Mouse (Mus musculus) CH12.LX (cell line): ENCODE measurements around the gene Tmed11. TPM values are rescaled to one million over a fixed set of nuclear protein-coding genes. Genes with fewer than 3 reads are reported as not detected.
"Not testable (repeated sequence)": the region's sequence is repeated elsewhere in the genome, so short reads cannot be mapped to it uniquely, and the experiment has no call there.

ENCODE experiments used
- DNase-seq: peaks from one replicate; pipeline ENCODE4 v3.0.0-alpha.2; 2013; ENCODE audit errors: extremely low read depth
- H3K27ac ChIP-seq: 2 replicates; pipeline ENCODE4 v1.5.1; 2012; ENCODE audit warnings: low read depth, mild to moderate bottlenecking, control low read depth, moderate library complexity; ENCODE audit not compliant: insufficient read depth
- H3K27me3 ChIP-seq: replicated peaks from 2 replicates; pipeline ENCODE3; 2012; ENCODE audit warnings: inconsistent platforms
- H3K36me3 ChIP-seq, 2 experiments: replicated peaks in 1 of 2; 2 replicates each; pipeline versions ENCODE3 to v1.6.1; 2012; ENCODE audit warnings: inconsistent platforms in 1 of 2, low read length in 1 of 2, mild to moderate bottlenecking in 1 of 2, mixed read lengths in 1 of 2, moderate library complexity in 1 of 2; ENCODE audit not compliant: control insufficient read depth in 1 of 2, insufficient read depth in 1 of 2
- H3K4me1 ChIP-seq, 2 experiments: 2 replicates each; pipeline ENCODE4 v1.6.1; 2012; ENCODE audit warnings: inconsistent platforms in 1 of 2, moderate library complexity in 1 of 2; ENCODE audit not compliant: insufficient read depth in 2 of 2, control insufficient read depth in 1 of 2
- H3K4me2 ChIP-seq: 2 replicates; pipeline ENCODE4 v1.6.1; 2012; ENCODE audit warnings: low read depth, mild to moderate bottlenecking, control low read depth; ENCODE audit not compliant: poor library complexity, insufficient read depth, severe bottlenecking
- H3K4me3 ChIP-seq, 3 experiments: fragments of 150-350 bp in 1 of 3; sonication (generic) in 1 of 3; replicated peaks in 1 of 3; 2 replicates each; pipeline versions ENCODE3 to v1.5.1; 2011 to 2012; ENCODE audit warnings: low read depth in 2 of 3, low read length in 2 of 3, mild to moderate bottlenecking in 2 of 3, moderate library complexity in 2 of 3, control low read depth in 1 of 3, improper control_type of control experiment in 1 of 3, inconsistent platforms in 1 of 3, mixed read lengths in 1 of 3; ENCODE audit not compliant: poor library complexity in 1 of 3
- H3K79me2 ChIP-seq: replicated peaks from 2 replicates; pipeline ENCODE4 v1.6.1; 2012; ENCODE audit warnings: mild to moderate bottlenecking, moderate library complexity; ENCODE audit not compliant: control insufficient read depth, poor library complexity, insufficient read depth, severe bottlenecking; ENCODE audit errors: extremely low read depth
- H3K9ac ChIP-seq: 2 replicates; pipeline ENCODE4 v1.6.1; 2012; ENCODE audit warnings: low read depth, mild to moderate bottlenecking, control low read depth, moderate library complexity; ENCODE audit not compliant: insufficient read depth
- H3K9me3 ChIP-seq: replicated peaks from 2 replicates; pipeline ENCODE3; 2012; ENCODE audit warnings: low read length, inconsistent platforms, mixed read lengths
- CTCF ChIP-seq, 2 experiments: IDR thresholded peaks in 1 of 2; conservative IDR thresholded peaks in 1 of 2; 2 replicates each; pipeline ENCODE4 v1.5.1; 2011 to 2012; ENCODE audit warnings: low read depth in 2 of 2, low read length in 2 of 2, improper control_type of control experiment in 1 of 2, inconsistent platforms in 1 of 2, mild to moderate bottlenecking in 1 of 2, moderate library complexity in 1 of 2
- ELF1 ChIP-seq: IDR thresholded peaks from 2 replicates; pipeline ENCODE4 v1.6.1; 2014; ENCODE audit warnings: low read depth, mild to moderate bottlenecking, inconsistent platforms, low read length, improper control_type of control experiment
- GABPA ChIP-seq: IDR thresholded peaks from 2 replicates; pipeline ENCODE4 v1.6.1; 2012; ENCODE audit warnings: low read depth, low read length, improper control_type of control experiment, inconsistent platforms; ENCODE audit not compliant: insufficient replicate concordance
- HCFC1 ChIP-seq: IDR thresholded peaks from 2 replicates; pipeline ENCODE4 v1.6.1; 2012; ENCODE audit warnings: low read depth, mild to moderate bottlenecking, inconsistent platforms, low read length, improper control_type of control experiment
- KAT2A ChIP-seq: IDR thresholded peaks from 2 replicates; pipeline ENCODE4 v1.6.1; 2012; ENCODE audit warnings: low read length, improper control_type of control experiment, inconsistent platforms; ENCODE audit not compliant: insufficient replicate concordance
- MAX ChIP-seq: IDR thresholded peaks from 2 replicates; pipeline ENCODE4 v1.6.1; 2011; ENCODE audit warnings: low read length, improper control_type of control experiment
- MYC ChIP-seq: IDR thresholded peaks from 2 replicates; pipeline ENCODE4 v1.6.1; 2011; ENCODE audit warnings: low read depth, mild to moderate bottlenecking, improper control_type of control experiment, low read length
- RAD21 ChIP-seq: IDR thresholded peaks from 2 replicates; pipeline ENCODE4 v1.6.1; 2011; ENCODE audit warnings: low read depth, mild to moderate bottlenecking, low read length, improper control_type of control experiment, moderate library complexity
- USF1 ChIP-seq: IDR thresholded peaks from 2 replicates; pipeline ENCODE4 v1.6.1; 2014; ENCODE audit warnings: low read depth, mild to moderate bottlenecking, inconsistent platforms, low read length, improper control_type of control experiment
- dilution Hi-C: fragments of 300-500 bp; cut with MboI; formaldehyde crosslinking; loops from 2 replicates; pipeline ENCODE4 v1.14.3; 2020; ENCODE audit warnings: low sequenced_read_pairs; ENCODE audit not compliant: extremely low pct_unique_long_range_greater_than_20kb, extremely low pct_ligation_motif_present
- in situ Hi-C: fragments of 300-500 bp; cut with MboI; formaldehyde crosslinking; loops from 3 replicates; pipeline ENCODE4 v1.14.3; 2019; ENCODE audit warnings: low sequenced_read_pairs, low pct_ligation_motif_present, low pct_unique_long_range_greater_than_20kb, mixed read lengths
- polyA plus RNA-seq: library from polyadenylated mRNA; unstranded; fragments of >175 nt; gene quantifications from 2 replicates; pipeline ENCODE4 v1.2.1, GENCODE M21; 2012; ENCODE audit warnings: low read depth; ENCODE audit not compliant: insufficient read length
- total RNA-seq, 2 experiments: library from RNA; depleted of rRNA; stranded (reverse); fragments of 300-350 nt in 1 of 2; fragments of >200 nt in 1 of 2; gene quantifications; 2 replicates each; pipeline ENCODE4 v1.2.3; 2012 to 2014

The Tmed11 gene
- total and polyA plus RNA-seq, 3 experiments, result not detected

- no peak within 1 kb of the TSS for H3K4me3 ChIP-seq
- no peaks in the 10 kb centered on the region for H3K79me2 ChIP-seq
- H3K4me2 ChIP-seq, result no peak within 1 kb of the TSS
- no peaks in the 10 kb centered on the region for H3K9me3 ChIP-seq
- no peaks in the 10 kb centered on the region for H3K27me3 ChIP-seq
- H3K27ac ChIP-seq, result no peak within 1 kb of the TSS
- DNase-seq, result no peak
- H3K9ac ChIP-seq, result no peak within 1 kb of the TSS
- no peaks in the 10 kb centered on the region for H3K4me1 ChIP-seq
- dilution Hi-C loops, result no loop called here
- in situ Hi-C loops, result no loop called here
- no peaks in the 10 kb centered on the region for H3K36me3 ChIP-seq
- TF ChIP-seq MAX, result no peak
Observed at GRCm38 (mm10) chr5:108774630-108775306, 20.4 kb downstream of the Tmed11 start, which contains the start of gene Rnf212. TSS of gene Rnf212 (minus strand) at chr5:108774982.

- Histone ChIP-seq H3K27me3 (no peaks in the 10 kb centered on the region), H3K9ac (no peak overlapping the region), H3K4me3 (no peak overlapping the region), H3K79me2 (no peaks in the 10 kb centered on the region), H3K4me2 (no peak overlapping the region), H3K4me1 (no peaks in the 10 kb centered on the region), H3K36me3 (no peaks in the 10 kb centered on the region), H3K9me3 (no peaks in the 10 kb centered on the region), H3K27ac (no peak overlapping the region)
- TF ChIP-seq HCFC1 (no peak), GABPA (no peak), USF1 (no peak)
- dilution Hi-C loops, result no loop called here
- in situ Hi-C loops, result no loop called here
- DNase-seq, result no peak
Observed at GRCm38 (mm10) chr5:108760002-108760401, 35.2 kb downstream of the Tmed11 start.

GRCm38 (mm10) chr5:108758396-108758795 is 36.8 kb downstream of the Tmed11 start:
- Histone ChIP-seq H3K9me3 (no peaks in the 10 kb centered on the region), H3K4me2 (no peak overlapping the region), H3K27ac (no peak overlapping the region), H3K79me2 (no peaks in the 10 kb centered on the region), H3K36me3 (no peaks in the 10 kb centered on the region), H3K9ac (no peak overlapping the region), H3K4me3 (no peak overlapping the region), H3K27me3 (no peaks in the 10 kb centered on the region), H3K4me1 (no peaks in the 10 kb centered on the region)
- DNase-seq, result peak; percentile 8
- in situ Hi-C loops, result no loop called here
- TF ChIP-seq CTCF (conservative IDR thresholded peaks at IDR 0.05 in 1 of 2, IDR thresholded peaks at IDR 0.05 in 1 of 2; ENCODE audit: low read depth in 2 of 2, low read length in 2 of 2) (peak; percentile 8 to 44; a peak in 2 of 4 replicates), RAD21 (peak; percentile 35), HCFC1 (no peak), ELF1 (no peak), MYC (no peak), KAT2A (no peak)
- dilution Hi-C loops, result no loop called here

DNA sequence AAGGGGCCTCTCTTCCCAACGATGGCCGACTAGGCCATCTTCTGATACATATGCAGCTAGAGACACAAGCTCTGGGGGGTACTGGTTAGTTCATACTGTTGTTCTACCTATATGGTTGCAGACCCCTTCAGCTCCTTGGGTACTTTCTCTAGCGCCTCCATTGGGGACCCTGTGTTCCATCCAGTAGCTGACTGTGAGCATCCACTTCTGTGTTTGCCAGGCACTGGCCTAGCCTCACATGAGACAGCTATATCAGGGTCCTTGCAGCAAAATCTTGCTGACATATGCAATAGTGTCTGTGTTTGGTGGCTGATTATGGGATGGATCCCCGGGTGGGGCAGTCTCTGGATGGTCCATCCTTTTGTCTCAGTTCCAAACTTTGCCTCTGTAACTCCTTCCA is 43.9 kb downstream of the Tmed11 start:
- H3K9me3 ChIP-seq, H3K4me2 ChIP-seq, H3K9ac ChIP-seq, dilution Hi-C loops, H3K4me3 ChIP-seq, H3K27ac ChIP-seq, H3K36me3 ChIP-seq, H3K4me1 ChIP-seq, DNase-seq, H3K27me3 ChIP-seq, in situ Hi-C loops, H3K79me2 ChIP-seq: not testable (repeated sequence)
